Mouse (Mus musculus): ENCODE data around the gene Cldn15.
"Not testable (repeated sequence)": the region's sequence is repeated elsewhere in the genome, so short reads cannot be mapped to it uniquely, and the experiment has no call there.

Cldn15 gene

DNA sequence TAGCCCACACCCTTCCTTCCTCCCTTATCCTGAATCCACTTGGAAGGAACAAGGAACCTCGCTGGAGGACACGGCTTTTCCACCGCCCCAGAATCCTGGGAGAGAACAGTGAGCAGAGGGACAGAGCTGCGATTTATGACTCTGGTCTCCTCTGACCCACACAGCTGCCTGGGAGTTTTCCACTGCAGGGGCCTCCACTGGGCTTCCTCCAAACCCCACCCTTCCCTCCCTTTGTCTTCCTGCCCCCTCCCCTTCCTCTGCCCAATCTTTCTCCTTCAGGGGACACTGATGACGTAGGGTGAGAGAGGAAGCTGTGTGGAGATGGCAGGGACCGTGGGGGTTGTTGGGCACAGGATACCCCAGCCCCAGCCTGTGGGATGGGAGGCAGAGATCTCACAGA, at the start of gene Cldn15:
Gene Cldn15 (plus strand): TSS at position 286 of the 400 bp plus-strand sequence.
- DNase-seq (ENCODE audit: low spot score in 2 of 2), result no peak

DNA sequence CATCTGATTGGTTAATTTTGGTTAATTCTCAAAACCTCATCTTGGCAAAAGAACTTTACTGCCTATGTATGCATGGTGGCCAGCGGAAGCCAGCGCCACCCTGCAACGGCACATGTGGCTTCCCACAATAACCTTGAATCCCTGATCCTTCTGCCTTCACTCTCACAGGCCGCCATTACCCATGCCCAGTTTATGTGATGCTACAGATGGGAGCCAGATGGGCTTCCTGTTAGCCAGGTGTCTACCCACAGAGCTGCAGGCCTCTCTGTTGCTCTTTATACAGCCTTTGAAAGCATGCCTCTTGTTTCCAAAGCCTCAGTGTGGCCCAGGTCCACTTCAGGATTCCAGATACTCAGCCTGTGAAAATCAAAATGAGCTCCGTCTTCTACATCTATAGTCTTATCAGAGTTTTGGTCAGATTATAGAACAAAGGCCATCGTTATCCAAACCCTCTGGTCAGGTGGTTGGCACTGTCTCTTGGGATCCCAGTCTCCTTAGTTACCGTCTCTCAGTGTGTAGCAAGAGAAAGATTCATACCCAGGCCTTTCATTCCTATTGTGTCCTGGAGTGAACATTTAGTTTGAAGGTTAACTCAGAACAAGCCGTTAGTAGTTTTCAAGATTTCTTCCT, 48.7 kb upstream of the Cldn15 start:
- DNase-seq (ENCODE audit: low spot score in 2 of 2), result no peak

DNA sequence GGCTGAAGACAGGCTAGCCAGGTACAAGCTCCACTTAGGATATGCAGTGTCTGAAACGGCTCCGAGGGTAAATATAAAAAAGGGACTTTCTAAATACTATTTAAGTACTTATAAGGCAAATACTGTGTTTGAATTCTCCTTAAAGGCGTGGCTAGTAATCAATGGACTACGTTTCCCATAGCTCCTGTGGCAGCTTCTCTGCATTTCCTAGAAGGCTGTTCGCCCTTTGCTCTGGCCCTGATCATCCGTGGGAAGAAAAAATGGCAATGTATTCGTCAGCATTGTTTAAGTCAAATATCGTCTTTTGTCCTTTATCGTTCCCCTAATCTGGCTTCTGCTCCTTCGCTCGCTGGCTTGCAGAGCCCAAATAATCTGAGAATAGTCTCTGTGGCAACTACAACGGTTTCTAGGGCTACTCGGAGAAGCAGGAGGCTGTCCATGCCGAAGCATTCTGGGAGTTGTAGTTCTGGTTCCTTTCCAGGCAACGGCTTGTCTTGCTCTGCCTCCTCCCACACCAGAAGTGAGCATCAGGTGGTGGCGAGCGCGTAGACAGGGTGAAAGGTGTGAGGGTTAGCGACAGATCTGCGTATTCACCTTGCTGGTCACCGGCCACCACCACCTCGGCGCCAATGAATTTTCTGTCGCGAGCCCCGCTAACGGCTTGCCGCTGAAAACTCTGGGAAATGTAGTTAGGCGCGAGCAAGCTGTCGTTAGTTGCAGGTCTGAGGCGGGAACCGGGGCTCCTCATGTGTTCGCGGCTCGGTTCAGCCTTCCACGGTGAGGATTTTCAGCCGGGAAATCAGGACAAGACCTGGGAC, 47.6 kb upstream of the Cldn15 start:
- peak; percentile 35 to 61 for DNase-seq (ENCODE audit: low spot score in 2 of 2)

DNA sequence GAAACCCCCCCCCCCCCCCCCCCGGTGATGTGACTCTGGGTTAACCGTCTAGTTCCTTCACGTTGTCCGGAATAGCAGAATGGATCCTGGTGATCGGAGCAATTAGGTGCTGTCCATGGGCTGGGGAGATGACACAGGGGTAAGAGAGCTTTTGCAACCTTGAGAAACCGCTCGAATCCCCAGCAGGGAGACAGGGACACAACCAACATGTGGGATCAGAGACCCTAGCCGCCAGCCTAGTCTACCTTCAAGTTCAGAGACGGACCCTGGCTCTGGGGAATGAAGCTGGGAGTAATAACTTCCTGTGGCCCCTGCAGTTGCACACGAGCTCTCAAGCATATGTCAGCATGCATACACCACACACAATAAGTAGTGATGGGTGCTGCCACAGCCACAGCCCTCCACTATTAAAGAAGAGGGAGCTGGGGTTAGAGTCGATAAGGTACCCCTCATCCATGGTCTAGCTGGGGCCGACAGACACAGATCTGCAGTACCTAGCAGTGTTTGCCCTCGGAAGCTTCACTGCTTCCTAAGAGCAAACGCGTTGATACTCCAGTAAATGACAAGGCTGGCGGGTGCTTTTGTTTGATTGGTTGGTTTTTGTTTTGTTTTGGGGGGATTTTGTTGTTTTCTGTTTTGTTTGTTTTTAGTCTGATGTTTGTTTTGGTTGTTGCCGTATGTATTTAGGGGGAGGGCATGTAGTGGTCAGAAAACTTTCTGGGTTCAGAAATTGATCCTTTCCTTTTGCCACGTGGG, 46.7 kb upstream of the Cldn15 start:
- no peak for DNase-seq (ENCODE audit: low spot score in 2 of 2)

DNA sequence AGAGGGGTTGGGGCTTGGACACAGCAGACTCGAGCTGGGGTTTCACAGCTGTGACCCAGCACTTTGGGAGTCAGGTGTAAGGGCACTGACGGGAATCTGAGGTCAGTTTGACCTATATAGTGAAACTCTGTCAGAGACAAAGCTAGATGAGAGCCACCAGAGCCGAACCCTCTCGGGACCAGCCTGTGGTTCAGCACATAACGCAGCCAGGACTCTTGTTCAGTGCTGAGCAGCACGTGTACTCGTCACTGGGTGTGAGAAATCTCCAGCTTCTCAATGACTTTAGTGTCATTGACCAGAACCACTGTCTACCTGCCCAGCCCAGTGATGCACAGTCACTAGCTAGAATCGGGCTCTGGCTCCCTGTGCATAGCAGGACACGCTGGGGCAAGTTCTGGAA, 43.6 kb upstream of the Cldn15 start:
- no peak for DNase-seq (ENCODE audit: low spot score in 2 of 2)

DNA sequence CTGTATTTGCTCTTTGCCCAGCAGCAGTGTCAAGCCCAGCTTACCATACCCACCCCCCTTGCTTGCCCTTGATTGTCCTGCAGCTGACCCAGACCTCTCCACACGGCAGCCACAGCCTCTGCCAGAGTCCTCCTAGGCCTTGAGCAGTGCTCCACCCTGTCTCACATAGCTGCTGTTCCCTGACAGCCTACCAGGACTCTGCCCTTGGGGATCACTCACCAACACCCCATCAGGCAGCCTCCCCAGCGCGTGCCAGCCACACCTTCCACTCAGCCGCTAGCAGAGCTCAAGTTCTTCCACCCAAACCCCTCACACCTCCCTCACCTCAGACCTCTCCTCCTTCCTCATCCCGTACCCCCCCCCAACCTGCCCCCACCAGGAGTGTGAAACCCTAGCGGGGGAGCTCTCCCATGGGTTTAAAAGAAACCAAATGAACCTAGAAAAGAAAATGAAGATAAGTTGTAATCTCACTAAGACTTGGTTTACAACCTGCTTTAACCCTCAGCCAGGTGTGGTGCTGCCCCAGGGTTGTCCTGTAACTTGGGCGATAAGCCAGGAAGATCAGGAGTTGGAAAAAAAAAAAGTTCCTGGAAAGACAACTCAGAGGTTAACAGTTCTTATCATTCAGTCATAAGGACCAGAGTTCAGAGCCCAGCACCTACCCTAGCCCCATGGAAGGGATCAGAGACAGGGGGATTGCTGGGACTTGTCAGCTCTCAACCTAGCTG, 42.5 kb upstream of the Cldn15 start:
- no peak for DNase-seq (ENCODE audit: low spot score in 2 of 2)

DNA sequence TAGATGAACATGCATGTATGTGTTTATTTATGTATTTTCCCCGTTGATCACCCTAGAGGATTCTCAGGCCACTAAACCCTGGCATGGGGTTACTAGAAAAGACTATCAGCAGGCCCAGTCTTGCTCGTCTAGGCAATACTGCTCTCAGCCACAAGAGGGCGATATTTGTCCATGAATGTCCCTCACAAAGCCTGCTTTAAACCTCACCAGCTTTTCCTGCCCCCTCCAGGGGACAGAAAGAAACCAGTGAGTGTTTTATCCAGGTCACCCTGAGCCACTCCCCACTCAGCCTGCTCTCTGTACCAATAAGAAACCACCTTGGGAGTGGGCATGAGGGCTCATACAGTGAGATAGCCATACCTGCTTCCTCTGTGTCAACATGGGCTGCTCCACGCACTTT, 37.3 kb upstream of the Cldn15 start:
- peak; percentile 73 to 87 for DNase-seq (ENCODE audit: low spot score in 2 of 2)

DNA sequence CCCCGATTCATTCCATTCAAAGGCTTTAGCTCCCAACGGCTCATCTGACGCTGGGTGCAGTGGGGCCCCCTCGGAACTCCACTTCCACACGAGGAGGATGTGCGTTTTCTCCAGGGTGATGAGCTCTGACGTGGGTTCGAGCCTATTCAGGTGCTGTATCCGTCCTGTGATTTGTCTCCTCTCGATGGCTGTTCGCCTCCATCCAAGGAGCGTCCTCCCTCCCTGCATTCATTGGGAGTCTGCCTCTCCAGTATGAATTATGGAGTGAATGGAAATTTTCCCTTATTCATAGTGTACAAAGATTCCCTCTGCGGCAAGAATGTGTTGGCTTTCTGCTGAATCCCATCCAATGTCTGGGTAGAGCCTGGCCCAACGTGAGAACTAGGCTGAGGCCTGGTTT, 34.5 kb upstream of the Cldn15 start:
- no peak for DNase-seq (ENCODE audit: low spot score in 2 of 2)

DNA sequence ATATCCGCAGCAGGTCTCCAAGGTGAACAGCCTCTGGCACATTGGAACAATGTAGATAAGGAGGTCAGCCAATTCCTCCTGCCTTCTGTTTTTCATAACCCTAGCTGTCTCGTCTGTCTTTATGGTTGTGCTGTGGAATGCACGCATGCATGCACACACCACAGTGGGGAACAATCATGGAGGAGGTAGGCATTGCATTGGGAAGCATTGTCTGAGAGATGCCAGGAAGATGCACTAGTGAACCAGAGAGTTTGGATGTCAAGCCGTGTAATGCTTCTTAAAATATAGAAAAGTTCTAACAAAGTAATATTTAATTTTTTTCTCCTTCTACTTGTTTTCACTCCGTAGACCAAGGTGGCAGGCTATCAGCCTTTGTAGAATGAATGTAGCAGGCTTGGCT, 33.5 kb upstream of the Cldn15 start:
- no peak for DNase-seq (ENCODE audit: low spot score in 2 of 2)

DNA sequence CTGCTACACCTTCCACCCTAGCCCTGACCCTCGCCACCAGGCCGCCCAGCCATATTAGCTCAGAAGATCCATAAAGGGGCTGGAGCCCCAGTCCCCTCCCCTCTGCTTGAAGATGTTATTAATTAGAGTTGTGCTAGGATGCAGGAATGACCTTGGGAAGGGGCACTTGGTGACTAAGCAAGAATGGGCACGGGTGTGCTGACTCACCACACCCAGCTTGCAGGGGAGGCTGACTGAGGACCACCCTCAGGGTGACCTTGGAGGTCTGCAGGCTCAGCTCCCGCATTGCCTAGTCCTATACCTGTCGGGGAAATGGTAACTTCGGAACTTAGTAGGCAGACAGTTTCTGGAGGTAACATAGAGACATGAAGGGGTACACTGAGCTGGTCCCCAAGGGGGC, 32.5 kb upstream of the Cldn15 start:
- no peak for DNase-seq (ENCODE audit: low spot score in 2 of 2)

DNA sequence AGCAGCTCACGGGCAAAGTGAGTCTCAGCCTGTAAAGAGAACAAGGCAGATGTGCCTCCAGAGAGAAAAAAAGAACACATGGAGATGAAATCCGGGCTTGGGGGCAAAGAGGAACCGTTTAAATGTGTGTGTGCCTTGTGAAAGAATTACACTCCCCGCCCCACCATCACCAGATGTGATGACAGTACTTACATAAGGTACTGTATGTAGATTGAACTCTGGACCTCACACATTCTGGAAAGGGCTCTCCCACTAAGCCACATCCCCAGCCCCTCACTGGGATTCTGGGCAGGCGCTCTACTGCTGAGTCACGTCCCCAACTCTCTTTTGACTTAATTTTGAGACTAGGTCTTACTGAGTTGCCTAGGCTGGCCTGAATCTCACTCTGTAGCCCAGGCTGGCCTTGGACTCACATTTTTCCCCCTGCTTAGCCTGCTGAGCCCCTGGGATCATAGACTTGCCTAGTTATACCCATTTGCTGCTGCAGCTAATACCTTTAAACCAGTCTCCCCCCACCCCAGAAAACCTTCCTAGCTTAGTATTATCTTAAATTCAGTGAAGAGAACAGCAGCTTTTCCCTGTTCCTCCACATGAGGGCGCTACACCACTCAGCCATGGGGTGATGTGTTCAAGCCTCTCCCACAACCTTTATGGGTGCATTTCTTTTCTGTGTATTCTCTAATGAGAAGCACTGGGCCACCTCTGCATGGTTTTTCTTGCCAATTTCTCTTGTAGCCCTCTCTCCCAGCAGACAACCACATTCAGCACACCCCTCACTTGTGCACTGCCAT, 30.3 kb upstream of the Cldn15 start:
- DNase-seq (ENCODE audit: low spot score in 2 of 2), result no peak

DNA sequence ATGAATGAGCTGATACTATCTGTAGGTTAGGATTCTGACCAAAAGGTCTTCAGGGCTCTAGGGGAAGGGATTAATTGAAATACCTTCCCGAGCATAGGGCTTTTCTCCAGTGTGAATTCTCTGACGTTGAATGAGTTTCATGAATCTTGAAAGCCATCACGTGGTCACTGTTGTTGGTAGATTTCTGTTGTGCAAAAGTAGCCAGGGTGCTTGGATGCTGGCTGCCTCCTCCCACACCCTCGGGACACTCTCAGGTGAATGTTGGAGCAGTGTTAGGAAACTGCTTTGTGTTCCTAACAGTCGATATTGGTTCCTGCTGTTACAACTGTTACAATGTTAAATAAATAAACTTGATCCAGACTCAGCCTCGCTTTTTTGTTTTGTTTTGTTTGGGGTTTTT, 29.7 kb upstream of the Cldn15 start:
- no peak for DNase-seq (ENCODE audit: low spot score in 2 of 2)

DNA sequence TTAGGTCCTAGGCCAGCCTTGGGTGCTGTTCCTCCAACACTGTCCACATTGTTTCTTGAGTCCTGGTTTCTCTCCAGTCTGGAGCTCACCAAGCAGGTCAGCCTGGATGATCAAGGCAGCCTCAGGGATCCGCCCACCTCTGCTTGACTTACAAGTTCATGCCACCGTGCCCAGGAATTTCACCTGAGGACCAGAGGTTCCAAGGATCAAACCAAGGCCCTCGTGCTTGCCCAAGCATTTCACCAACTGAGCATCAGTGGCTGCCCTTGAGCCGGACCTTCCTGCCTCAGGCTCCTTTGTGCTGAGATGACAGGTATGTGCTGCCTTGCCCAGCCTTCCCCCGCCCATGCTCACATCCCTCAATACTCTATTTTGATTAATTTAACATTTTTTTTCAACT, 28.8 kb upstream of the Cldn15 start:
- no peak for DNase-seq (ENCODE audit: low spot score in 2 of 2)

DNA sequence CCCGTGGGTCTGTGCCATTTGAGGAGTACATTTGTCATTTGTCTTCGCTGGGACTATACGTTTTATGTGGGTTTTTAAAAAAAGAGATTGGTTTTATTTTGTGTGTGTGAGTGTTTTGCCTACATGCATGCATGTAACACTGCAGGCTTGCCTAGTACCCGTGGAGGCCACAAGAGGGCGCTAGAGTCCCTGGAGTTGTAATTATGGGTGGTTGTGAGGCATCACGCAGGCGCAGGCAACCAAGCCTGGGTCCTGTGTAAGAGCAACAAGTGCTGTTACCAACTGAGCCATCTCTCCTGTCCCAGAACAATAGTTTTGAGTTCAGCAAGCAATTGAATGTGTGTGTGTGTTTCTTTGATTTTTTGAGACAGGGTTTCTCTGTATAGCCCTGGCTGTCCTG, 27.1 kb upstream of the Cldn15 start:
- DNase-seq (ENCODE audit: low spot score in 2 of 2), result no peak

DNA sequence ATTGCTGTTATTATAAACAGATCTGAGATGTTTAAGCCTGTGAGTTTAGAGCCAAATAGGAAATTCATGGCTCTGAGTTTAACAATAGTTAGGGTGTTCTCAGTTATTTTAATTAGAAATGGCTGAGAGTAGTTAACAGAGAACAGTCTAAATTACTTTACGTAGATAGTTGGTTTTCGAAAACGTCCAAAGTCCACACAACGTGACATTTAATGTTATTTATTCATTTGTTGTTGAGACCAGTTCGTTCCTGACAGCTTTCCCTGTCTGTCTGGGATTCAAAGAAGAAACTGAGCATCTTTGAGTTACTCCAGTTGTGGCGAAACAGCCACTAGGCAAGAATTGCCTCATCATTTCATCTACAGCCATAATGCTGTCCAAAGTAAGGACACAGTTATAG, 26.4 kb upstream of the Cldn15 start:
- not testable (repeated sequence) for DNase-seq (ENCODE audit: low spot score in 2 of 2)

DNA sequence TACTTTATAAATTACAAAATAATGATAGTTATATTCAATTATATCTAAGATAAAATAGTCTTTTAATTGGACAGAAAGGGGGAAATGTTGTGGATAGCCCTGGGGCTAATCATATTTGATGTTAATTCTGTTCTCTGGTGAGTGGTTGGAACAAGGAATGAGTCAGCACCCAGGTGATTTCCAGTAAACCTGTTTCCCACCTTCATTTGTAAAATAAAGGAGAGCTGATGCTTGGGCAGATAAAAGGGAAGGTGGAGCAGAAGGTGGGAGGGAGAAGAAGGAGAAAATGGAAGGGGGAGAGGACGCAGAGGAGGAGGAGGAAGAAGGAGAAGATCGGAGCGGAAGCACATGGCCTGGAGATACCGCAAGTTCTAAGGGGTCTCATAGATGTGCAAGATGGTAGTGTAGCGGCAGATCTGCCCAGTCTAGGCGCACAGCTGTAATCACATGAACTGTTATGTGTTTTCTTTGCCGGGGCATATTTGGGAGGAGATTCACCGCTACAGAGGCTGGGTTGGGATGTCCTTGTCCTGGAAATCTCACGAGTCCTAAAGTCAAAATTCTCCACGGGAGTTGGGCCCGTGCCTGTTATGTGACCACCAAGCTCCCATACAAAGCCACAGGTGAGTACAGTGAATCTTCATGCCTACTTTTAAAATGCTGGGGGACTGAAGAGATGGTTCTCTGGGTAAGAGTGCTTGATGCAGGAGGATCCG, 25.4 kb upstream of the Cldn15 start:
- DNase-seq (ENCODE audit: low spot score in 2 of 2), result no peak

DNA sequence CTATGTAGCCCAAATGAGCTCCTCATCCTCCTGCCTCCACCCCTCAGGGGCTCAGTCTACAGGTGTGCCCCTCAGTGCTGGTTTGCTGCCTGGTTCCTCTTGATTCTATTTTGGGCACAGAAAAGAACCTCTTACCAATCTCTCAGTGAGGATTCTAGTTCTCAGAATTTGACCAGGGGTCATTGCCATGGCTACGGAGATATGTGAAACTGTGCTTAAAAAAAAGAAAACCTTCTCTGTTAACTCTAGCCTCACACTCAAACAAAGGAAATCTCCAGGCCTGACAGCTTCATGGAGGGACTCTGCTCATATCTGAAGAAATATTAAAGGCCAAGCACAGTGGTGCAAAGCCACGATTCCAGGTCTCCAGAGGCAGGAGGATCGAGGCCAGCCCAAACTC, 23.6 kb upstream of the Cldn15 start:
- DNase-seq (ENCODE audit: low spot score in 2 of 2), result no peak

DNA sequence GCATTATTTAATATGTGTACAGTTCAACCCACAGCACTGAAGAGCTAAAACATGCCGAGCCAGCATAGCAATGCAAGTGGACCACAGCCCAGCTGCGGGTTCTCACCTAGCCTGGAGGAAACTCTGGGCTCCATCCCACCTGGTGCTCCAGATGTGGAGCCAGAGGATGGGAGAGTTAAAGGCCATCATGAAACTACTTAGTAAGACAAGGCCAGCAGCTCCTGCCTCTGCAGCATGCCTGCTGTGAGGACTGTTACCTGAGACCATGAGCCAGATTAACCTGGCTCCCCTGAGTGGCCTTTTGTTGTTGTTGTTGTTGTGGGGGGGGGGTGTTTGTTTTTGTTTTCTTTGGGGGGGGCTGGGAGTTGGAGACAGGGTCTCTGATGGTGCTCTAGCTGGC, 23.0 kb upstream of the Cldn15 start:
- DNase-seq (ENCODE audit: low spot score in 2 of 2), result no peak

DNA sequence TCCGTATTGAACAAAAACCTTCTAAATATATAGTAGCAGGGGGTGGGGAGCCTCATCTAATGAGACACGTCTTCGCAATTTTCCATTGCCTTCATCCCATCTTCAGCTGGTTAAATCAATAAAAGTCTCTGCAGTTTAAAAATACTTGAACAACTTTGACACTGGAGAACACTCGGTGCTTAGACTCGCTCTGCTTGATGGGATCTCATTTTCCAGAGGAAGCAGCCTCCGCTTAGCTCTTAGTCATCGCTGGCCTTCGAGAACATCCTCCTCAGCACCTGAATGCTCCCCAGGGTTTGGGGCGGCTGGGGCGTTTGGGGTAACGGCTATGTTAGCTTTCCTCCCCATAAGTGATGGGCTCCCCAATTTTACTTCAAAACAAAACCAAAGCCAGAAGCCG, 21.3 kb upstream of the Cldn15 start:
- DNase-seq (ENCODE audit: low spot score in 2 of 2), result no peak

DNA sequence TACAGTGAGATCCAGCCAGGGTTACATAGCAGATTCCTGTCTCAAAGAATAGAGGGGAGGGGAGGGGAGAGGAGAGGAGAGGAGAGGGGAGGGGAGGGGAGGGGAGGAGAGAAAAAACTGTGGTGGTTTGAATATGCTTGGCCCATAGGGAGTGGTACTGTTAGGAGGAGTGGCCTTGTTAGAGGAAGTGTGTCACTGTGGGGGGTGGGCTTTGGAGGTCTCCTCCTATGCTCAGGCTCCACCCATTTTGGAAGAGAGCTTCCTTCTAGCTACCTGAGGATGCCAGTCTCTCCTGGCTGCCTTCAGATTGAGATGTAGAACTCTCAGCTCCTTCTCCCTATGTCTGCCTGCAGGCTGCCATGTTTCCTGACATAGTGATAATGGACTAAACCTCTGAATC, 18.5 kb upstream of the Cldn15 start:
- DNase-seq (ENCODE audit: low spot score in 2 of 2), result no peak

Data from cerebellum, postnatal 4 days (tissue).